Mouse (Mus musculus) layer of hippocampus, postnatal 25 days (tissue): ENCODE results near the gene Agap1. TPM values are rescaled to one million over a fixed set of nuclear protein-coding genes. Genes with fewer than 3 reads are reported as not detected.

Experiments
- DNase-seq, 2 experiments: peaks; one replicate each; pipeline ENCODE4 v3.0.0; 2022; ENCODE audit warnings: mixed read lengths in 2 of 2, low spot score in 1 of 2; ENCODE audit errors: extremely low spot score in 1 of 2
- total RNA-seq, 2 experiments: library from RNA; stranded (reverse); gene quantifications; 2 replicates each; pipeline ENCODE4 v1.2.3; 2021

Agap1 gene
- total RNA-seq, 2 experiments from 2014 or later = 255 to 275 TPM

GRCm38 (mm10) chr1:89939981-89940726 lies 485.5 kb downstream of the Agap1 start:
- peak in 1 of 2 experiments; percentile 53 for DNase-seq

GRCm38 (mm10) chr1:89940961-89941524 lies 486.4 kb downstream of the Agap1 start:
- DNase-seq = no peak

GRCm38 (mm10) chr1:89941701-89942381 lies 487.2 kb downstream of the Agap1 start:
- DNase-seq = no peak

DNA sequence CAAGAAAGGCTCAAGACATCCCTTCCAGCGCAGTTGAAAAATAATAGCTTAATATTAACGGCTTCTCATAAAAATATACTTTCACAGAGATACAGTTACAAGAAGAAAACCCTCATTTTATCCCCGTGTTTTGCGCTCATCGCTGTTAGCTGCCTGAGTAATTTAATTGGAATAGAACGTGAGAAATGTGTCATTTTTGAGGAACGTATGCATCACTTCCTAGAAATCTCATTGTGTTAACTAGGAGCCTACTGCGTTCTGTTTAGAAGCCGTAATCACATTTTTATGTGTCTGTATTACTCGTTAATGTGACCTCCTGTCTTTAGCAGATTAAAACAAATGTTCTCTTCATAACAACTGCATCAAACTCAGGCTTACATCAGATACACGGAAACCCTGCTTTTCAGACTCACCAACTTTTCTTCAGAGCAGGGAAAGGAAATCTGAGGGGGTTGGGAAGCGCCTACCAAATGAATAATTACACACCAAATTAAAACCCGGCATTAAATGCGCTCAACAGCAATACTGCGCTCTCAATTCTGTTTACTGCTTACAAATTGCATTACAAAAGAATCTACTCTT lies 487.9 kb downstream of the Agap1 start:
- no peak for DNase-seq

DNA sequence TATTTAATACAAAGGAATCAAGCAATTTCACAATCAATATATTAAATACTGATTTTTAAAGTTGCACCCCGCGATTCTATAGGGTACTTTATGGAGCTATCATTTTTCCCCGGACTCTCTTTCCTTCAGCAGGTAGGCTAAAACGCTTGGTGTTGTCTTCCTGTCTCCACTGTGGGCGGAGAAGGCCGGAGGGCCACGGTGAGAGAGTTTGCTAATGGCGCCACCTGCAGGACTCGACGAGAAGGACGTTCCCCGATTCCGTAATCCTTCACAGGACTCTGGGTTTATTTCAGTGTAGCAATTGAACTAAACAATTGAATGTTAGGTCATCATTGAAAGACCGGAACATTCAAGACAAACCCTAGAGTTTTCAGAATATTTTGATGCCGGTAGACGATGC lies 488.6 kb downstream of the Agap1 start:
- peak; percentile 52 to 79 for DNase-seq
